Mouse (Mus musculus) limb, embryonic 14.5 days (tissue): ENCODE results near the gene B3galt1. TPM values are rescaled to one million over a fixed set of nuclear protein-coding genes. Genes with fewer than 3 reads are reported as not detected.

Experiments used
- ATAC-seq: fragments of 200-750 bp; cut with Nextera tagmentation; 2 replicates; pipeline ENCODE4 v1.8.0; 2017; ENCODE audit warnings: low read depth, moderate number of reproducible peaks, moderate TSS enrichment; ENCODE audit not compliant: low FRiP score
- DNase-seq: peaks from one replicate; pipeline ENCODE4 v3.0.0-alpha.2; 2015; ENCODE audit warnings: low spot score
- H3K27ac ChIP-seq: fragments of 300-500 bp; sonication (generic); replicated peaks from 2 replicates; pipeline ENCODE4 v1.5.1; 2014; ENCODE audit warnings: low read depth, mild to moderate bottlenecking, low read length, moderate library complexity, mixed read lengths
- H3K27me3 ChIP-seq: fragments of 300-500 bp; sonication (generic); 2 replicates; pipeline ENCODE4 v1.6.1; 2014; ENCODE audit warnings: low read length, mixed read lengths; ENCODE audit not compliant: control insufficient read depth, insufficient read depth
- H3K36me3 ChIP-seq: fragments of 300-500 bp; sonication (generic); 2 replicates; pipeline ENCODE4 v1.6.1; 2014; ENCODE audit warnings: mild to moderate bottlenecking, low read length, moderate library complexity, mixed read lengths; ENCODE audit not compliant: control insufficient read depth, insufficient read depth
- H3K4me1 ChIP-seq: fragments of 300-500 bp; sonication (generic); 2 replicates; pipeline ENCODE4 v1.6.1; 2014; ENCODE audit warnings: antibody characterized with exemption, low read length, mixed read lengths; ENCODE audit not compliant: control insufficient read depth, insufficient read depth
- H3K4me2 ChIP-seq: fragments of 300-500 bp; sonication (generic); replicated peaks from 2 replicates; pipeline ENCODE4 v1.6.1; 2014; ENCODE audit warnings: low read depth, mild to moderate bottlenecking, low read length, moderate library complexity; ENCODE audit not compliant: severe bottlenecking
- H3K4me3 ChIP-seq: fragments of 300-500 bp; sonication (generic); replicated peaks from 2 replicates; pipeline ENCODE4 v1.5.1; 2014; ENCODE audit warnings: low read length
- H3K9ac ChIP-seq: fragments of 300-500 bp; sonication (generic); 2 replicates; pipeline ENCODE4 v1.6.1; 2014; ENCODE audit warnings: mild to moderate bottlenecking, low read depth, low read length, moderate library complexity; ENCODE audit not compliant: severe bottlenecking
- H3K9me3 ChIP-seq: fragments of 300-500 bp; sonication (generic); 2 replicates; pipeline ENCODE4 v1.6.1; 2016; ENCODE audit warnings: low read length; ENCODE audit not compliant: control insufficient read depth
- POLR2A ChIP-seq: fragments of 200-500 bp; IDR thresholded peaks from 2 replicates; pipeline ENCODE4 v1.8.0; 2012; ENCODE audit warnings: inconsistent platforms, mild to moderate bottlenecking, moderate library complexity, borderline replicate concordance; ENCODE audit not compliant: insufficient read depth, insufficient read length; ENCODE audit errors: extremely low read depth
- WGBS: fragments of 180-500 bp; shearing (Covaris S2); extraction: QIAGEN DNeasy Blood & Tissue Kit; methylation state at CpG from one replicate; pipeline ENCODE4 v1.1.7; 2014; 5-methylcytosine and 5-hydroxymethylcytosine counted together
- polyA plus RNA-seq, 2 experiments: library from polyadenylated mRNA; depleted of rRNA in 1 of 2; stranded (reverse) in 1 of 2; unstranded in 1 of 2; fragments of >200 nt; fragmentation: Nextera tagmentation in 1 of 2; extraction: Ambion mirVana in 1 of 2; gene quantifications; 2 replicates each; pipeline versions ENCODE4 v1.2.1 to v1.2.3; 2012 to 2014

The B3galt1 gene
- polyA plus RNA-seq, 2 experiments: 2.5 to 8.1 TPM

DNA sequence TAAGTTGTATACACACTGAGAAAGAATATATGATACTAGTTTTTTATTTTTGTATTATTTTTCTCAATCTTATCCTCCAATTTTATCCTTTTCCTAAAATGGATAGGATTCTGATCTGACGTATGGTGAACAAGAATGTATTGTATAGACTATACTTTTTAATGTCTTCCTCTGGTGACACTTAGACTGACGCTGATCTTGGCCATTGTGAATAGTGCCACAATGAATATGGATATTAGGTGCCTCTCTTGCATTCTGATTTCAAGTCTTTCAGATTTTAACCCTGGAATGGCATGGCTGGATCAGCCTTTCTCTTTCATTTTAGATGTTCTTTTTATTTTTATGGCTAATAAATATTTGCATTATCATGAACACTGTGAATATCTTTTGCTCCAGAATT is 17.4 kb downstream of the B3galt1 start:
- no peak overlapping the region for H3K27ac ChIP-seq
- DNase-seq (no peak), ATAC-seq (no peak)
- H3K4me1 ChIP-seq: no peaks in the 10 kb centered on the region
- H3K27me3 ChIP-seq: no peaks in the 10 kb centered on the region
- H3K4me2 ChIP-seq: no peak overlapping the region
- TF ChIP-seq POLR2A: no peak
- H3K9ac ChIP-seq: no peak overlapping the region
- WGBS: 69% methylated on average over 2 of the region's 2 CpGs
- H3K36me3 ChIP-seq: no peaks in the 10 kb centered on the region
- H3K4me3 ChIP-seq: no peak overlapping the region
- H3K9me3 ChIP-seq: no peaks in the 10 kb centered on the region

DNA sequence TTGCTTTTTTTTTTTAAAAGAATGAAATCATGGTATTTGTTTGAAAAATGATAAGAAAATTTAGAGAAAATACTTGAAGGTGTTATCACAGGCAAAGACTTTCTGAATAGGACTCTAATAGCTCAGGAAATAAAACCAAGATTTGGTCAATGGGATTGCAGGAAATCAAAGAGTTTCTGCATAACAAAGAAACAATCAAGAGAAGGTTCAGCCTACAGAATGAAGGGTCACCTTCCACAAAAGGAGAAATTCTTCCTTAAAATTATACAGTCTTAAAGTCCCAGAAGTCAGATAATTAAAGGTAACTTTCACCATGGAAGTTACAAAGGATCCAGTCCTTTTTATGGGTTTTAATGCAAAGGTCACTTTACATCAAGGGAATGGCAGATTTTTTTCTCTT is 24.7 kb downstream of the B3galt1 start:
- no peaks in the 10 kb centered on the region for H3K27me3 ChIP-seq
- H3K9me3 ChIP-seq: no peaks in the 10 kb centered on the region
- H3K36me3 ChIP-seq: no peaks in the 10 kb centered on the region
- H3K27ac ChIP-seq: no peak overlapping the region
- no peak overlapping the region for H3K4me2 ChIP-seq
- no peak for DNase-seq
- H3K4me1 ChIP-seq: no peaks in the 10 kb centered on the region
- ATAC-seq: no peak
- TF ChIP-seq POLR2A: no peak
- no peak overlapping the region for H3K4me3 ChIP-seq
- H3K9ac ChIP-seq: no peak overlapping the region

DNA sequence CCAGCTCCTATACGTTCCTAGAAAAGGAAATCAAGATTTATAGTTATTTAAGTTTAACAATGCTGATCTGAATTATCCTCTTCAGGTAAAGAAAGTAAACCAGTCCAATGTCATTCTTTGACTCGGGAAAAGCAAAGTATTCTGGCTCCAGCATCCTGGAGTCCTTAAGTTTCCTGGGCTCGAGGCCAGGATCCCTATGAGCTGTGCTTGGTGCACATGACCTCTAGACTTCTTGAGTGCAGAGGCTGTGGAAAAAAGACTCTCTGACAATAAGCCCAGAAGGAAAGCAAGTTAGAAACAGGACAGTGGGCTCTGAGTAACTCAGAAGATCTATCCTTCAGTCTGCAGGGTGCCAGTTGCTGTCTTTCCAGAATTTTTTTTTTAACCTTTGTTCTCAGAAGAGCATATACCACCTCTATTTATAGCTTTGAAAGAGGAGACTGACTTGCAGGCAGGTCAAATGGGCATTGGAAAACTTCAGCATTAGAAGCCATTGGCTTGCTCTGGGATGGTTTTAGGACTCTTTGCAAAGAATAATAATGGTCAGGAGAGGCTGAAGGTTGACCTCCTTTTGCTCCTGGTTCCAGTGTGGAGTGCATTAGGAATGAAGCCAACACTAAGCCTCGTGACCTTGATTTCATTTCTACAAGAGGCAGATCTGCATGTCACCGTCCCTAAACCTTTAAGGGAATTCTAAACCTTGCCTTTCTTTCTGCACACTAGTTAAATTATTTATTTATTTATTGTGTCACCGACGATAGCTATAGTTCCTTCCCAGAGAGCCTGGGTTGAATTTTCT is 26.4 kb downstream of the B3galt1 start:
- 79% methylated on average over 7 of the region's 7 CpGs for WGBS
- no peak for DNase-seq
- Histone ChIP-seq H3K4me3 (no peak overlapping the region), H3K4me1 (no peaks in the 10 kb centered on the region), H3K27me3 (no peaks in the 10 kb centered on the region), H3K9ac (no peak overlapping the region), H3K36me3 (no peaks in the 10 kb centered on the region), H3K27ac (no peak overlapping the region), H3K9me3 (no peaks in the 10 kb centered on the region), H3K4me2 (no peak overlapping the region)
- no peak for ATAC-seq
- no peak for TF ChIP-seq POLR2A

DNA sequence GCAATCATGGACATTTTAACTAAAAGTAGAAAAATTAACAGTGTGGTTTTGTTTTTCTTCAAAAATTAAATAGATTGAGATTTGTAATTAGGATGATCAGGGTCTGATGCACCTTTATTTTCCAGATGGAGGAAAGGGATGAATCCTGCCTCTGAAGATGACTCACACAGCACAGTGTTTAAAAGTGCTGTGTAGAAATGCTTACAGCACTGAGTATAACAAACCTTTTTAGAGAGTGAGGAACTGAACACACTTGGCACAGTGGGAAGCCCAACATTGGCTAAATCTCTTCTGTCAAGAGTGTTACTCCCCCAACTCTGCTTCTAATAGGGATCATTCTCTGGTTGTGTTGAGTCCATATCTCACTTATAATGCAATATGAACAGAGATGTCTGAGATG is 57.2 kb downstream of the B3galt1 start:
- H3K27me3 ChIP-seq: no peaks in the 10 kb centered on the region
- H3K4me1 ChIP-seq: no peaks in the 10 kb centered on the region
- no peaks in the 10 kb centered on the region for H3K9me3 ChIP-seq
- H3K9ac ChIP-seq: no peak overlapping the region
- H3K27ac ChIP-seq: no peak overlapping the region
- no peak overlapping the region for H3K4me2 ChIP-seq
- DNase-seq (no peak), ATAC-seq (no peak)
- H3K36me3 ChIP-seq: no peaks in the 10 kb centered on the region
- H3K4me3 ChIP-seq: no peak overlapping the region
- TF ChIP-seq POLR2A: no peak

DNA sequence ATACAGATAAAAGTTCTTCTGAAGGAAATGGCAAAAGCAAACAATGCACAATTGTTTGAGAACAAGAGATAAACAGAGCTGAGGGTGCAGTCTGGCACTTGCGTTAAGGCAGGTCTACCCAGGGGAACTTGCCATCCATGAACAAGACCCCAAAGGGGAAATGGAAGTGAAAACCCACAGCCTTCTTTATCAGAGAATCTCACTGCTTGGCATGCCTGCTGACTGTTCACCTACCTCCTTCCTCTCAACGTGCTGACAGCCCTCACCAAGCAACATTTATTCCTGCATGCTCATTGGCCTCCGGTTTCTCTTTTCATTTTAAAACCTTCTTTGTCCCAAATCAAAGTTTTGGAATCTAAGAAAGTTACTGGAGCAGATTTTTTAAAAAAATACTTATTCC is 62.0 kb downstream of the B3galt1 start:
- DNase-seq: no peak
- Histone ChIP-seq H3K9ac (no peak overlapping the region), H3K4me3 (no peak overlapping the region), H3K4me2 (no peak overlapping the region), H3K27me3 (no peaks in the 10 kb centered on the region), H3K9me3 (no peaks in the 10 kb centered on the region), H3K36me3 (no peaks in the 10 kb centered on the region), H3K4me1 (no peaks in the 10 kb centered on the region), H3K27ac (no peak overlapping the region)
- TF ChIP-seq POLR2A: no peak
- no peak for ATAC-seq
- 65% methylated on average over 3 of the region's 3 CpGs for WGBS
